Mouse (Mus musculus) C2C12 (cell line): ENCODE measurements around the gene Dscaml1.

Experiments
- CEBPB ChIP-seq: IDR thresholded peaks from one replicate; pipeline ENCODE4 v1.6.1; 2011; ENCODE audit warnings: low read depth, mild to moderate bottlenecking, control low read depth, moderate library complexity
- CTCF ChIP-seq: IDR thresholded peaks from one replicate; pipeline ENCODE4 v1.5.1; 2011; ENCODE audit not compliant: control insufficient read depth, insufficient read depth, insufficient read length
- MAX ChIP-seq: IDR thresholded peaks from one replicate; pipeline ENCODE4 v1.6.1; 2011; ENCODE audit warnings: mild to moderate bottlenecking, control low read depth
- MYOD1 ChIP-seq: IDR thresholded peaks from one replicate; pipeline ENCODE4 v1.6.1; 2011; ENCODE audit warnings: low read depth; ENCODE audit not compliant: control insufficient read depth, insufficient read length
- MYOG ChIP-seq: IDR thresholded peaks from one replicate; pipeline ENCODE4 v1.6.1; 2011; ENCODE audit not compliant: control insufficient read depth, insufficient read length; ENCODE audit errors: extremely low read depth
- USF1 ChIP-seq: IDR thresholded peaks from one replicate; pipeline ENCODE4 v1.6.1; 2011; ENCODE audit warnings: low read depth, mild to moderate bottlenecking, control low read depth, moderate library complexity

GRCm38 (mm10) chr9:45625889-45626446 lies 199.5 kb downstream of the Dscaml1 start:
- TF ChIP-seq USF1 (peak; percentile 7), CTCF (no peak), MAX (no peak), CEBPB (no peak), MYOG (no peak), MYOD1 (no peak)
